Mouse (Mus musculus) intestine, embryonic 16.5 days (tissue): ENCODE data around the gene Mamld1. TPM values are rescaled to one million over a fixed set of nuclear protein-coding genes. Genes with fewer than 3 reads are reported as not detected.
A peak's percentile ranks its signal among the peaks of the same experiment; 100 is the strongest.
"Not testable (repeated sequence)": the region's sequence is repeated elsewhere in the genome, so short reads cannot be mapped to it uniquely, and the experiment has no call there.

ENCODE experiments used
- ATAC-seq: fragments of 200-750 bp; cut with Nextera tagmentation; 2 replicates; pipeline ENCODE4 v1.8.0; 2017; ENCODE audit warnings: moderate TSS enrichment, moderate library complexity
- H3K27ac ChIP-seq: fragments of 300-500 bp; sonication (generic); 2 replicates; pipeline ENCODE4 v1.5.1; 2014; ENCODE audit warnings: mild to moderate bottlenecking, low read length
- H3K27me3 ChIP-seq: fragments of 300-500 bp; sonication (generic); replicated peaks from 2 replicates; pipeline ENCODE4 v1.6.1; 2014; ENCODE audit warnings: low read length, control low read depth, mixed read lengths; ENCODE audit not compliant: control insufficient read depth, insufficient read depth
- H3K36me3 ChIP-seq: fragments of 300-500 bp; sonication (generic); 2 replicates; pipeline ENCODE4 v1.6.1; 2014; ENCODE audit warnings: low read length, control low read depth; ENCODE audit not compliant: control insufficient read depth, insufficient read depth
- H3K4me1 ChIP-seq: fragments of 300-500 bp; sonication (generic); 2 replicates; pipeline ENCODE4 v1.6.1; 2014; ENCODE audit warnings: low read length, control low read depth, mixed read lengths; ENCODE audit not compliant: control insufficient read depth, insufficient read depth
- H3K4me2 ChIP-seq: fragments of 300-500 bp; sonication (generic); 2 replicates; pipeline ENCODE4 v1.6.1; 2014; ENCODE audit warnings: low read depth, low read length, control low read depth
- H3K4me3 ChIP-seq: fragments of 300-500 bp; sonication (generic); 2 replicates; pipeline ENCODE4 v1.5.1; 2014; ENCODE audit warnings: mild to moderate bottlenecking, low read length
- H3K9ac ChIP-seq: fragments of 300-500 bp; sonication (generic); 2 replicates; pipeline ENCODE4 v1.6.1; 2014; ENCODE audit warnings: low read depth, low read length
- H3K9me3 ChIP-seq: fragments of 300-500 bp; sonication (generic); 2 replicates; pipeline ENCODE4 v1.6.1; 2016; ENCODE audit warnings: low read length, control low read depth; ENCODE audit not compliant: control insufficient read depth
- WGBS: fragments of 180-500 bp; shearing (Covaris S2); extraction: QIAGEN DNeasy Blood & Tissue Kit; methylation state at CpG from one replicate; pipeline ENCODE4 v1.1.7; 2014; 5-methylcytosine and 5-hydroxymethylcytosine counted together
- polyA plus RNA-seq: library from polyadenylated mRNA; unstranded; fragments of >200 nt; fragmentation: Nextera tagmentation; extraction: Ambion mirVana; gene quantifications from 2 replicates; pipeline ENCODE4 v1.2.1, GENCODE M21; 2015

Gene Mamld1
- 1.0 and 1.5 TPM in 2 replicates for polyA plus RNA-seq

DNA sequence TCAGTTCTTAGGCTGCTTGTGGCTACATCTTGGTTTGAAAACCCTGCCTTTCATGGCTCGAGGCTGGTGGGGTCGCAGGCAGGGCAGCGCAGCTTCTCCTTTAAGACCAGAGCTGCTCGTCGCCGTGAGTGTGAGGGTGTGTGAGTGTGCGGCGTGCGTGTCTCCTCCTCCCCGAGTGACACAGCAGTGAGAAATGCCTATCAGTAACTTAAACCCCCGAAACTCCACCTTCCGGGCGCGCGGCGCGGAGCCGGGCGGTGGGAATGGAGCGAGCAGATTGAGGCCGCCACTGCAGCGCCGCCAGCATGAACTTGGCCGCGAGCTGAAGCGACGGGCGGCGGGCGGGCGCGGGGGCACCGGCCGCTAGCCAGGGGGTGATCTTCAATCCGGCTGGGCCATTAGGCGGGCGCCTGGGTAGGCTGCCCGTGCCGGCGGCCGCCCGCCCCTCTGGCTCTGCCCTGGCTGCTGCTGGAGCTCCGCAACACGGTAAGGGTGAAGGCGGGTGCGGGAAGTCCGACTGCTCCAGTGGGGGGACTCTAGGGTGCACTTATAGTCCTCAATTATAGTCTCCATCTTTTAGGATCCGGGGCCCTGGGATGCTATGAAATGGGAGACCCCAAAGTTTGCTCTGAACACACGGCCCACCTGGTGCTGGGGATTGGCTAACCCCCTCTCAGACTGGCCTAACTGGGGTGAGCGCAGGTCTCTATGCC is at the start of gene Mamld1:
Gene Mamld1 (plus strand): TSS at position 393 of the 713 bp plus-strand sequence.
- H3K4me2 ChIP-seq: peak within 1 kb of the TSS; percentile 71

DNA sequence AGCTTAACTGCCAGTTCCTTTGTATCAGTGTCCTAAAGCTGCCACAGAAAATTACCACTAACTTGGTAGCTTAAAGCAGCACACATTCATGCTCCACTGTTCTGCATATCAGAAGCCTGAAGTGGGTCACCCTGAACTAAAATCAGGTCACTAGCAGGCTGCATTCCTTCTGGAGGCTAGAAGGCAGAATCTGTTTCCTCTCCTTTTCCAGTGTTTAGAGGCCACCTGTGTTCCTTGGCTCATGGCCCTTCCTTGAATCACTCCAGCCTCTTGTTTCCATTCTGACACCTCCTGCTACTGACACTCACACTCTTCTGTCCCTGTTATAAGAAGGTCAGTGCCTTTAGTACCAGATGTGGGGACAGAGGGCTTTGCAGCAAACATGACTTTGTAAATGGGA is 25.3 kb upstream of the Mamld1 start:
- no peak overlapping the region for H3K4me2 ChIP-seq
- H3K9me3 ChIP-seq: no peaks in the 10 kb centered on the region
- no peak for ATAC-seq
- no peak overlapping the region for H3K9ac ChIP-seq
- H3K4me3 ChIP-seq: no peak overlapping the region
- H3K27ac ChIP-seq: no peak overlapping the region
- H3K27me3 ChIP-seq: no peaks in the 10 kb centered on the region
- no peaks in the 10 kb centered on the region for H3K4me1 ChIP-seq
- no peaks in the 10 kb centered on the region for H3K36me3 ChIP-seq

More for the DNA sequence above, at the start of gene Mamld1:
- Histone ChIP-seq H3K36me3 (no peaks in the 10 kb centered on the region), H3K9ac (peak within 1 kb of the TSS; percentile 62), H3K4me1 (no peaks in the 10 kb centered on the region), H3K9me3 (no peaks in the 10 kb centered on the region), H3K27me3 (peaks cover 28% of the 10 kb centered on the region), H3K27ac (no peak within 1 kb of the TSS), H3K4me3 (peak within 1 kb of the TSS; percentile 55)
- WGBS: 15% methylated on average over 34 of the region's 50 CpGs
- peak; percentile 74 for ATAC-seq

DNA sequence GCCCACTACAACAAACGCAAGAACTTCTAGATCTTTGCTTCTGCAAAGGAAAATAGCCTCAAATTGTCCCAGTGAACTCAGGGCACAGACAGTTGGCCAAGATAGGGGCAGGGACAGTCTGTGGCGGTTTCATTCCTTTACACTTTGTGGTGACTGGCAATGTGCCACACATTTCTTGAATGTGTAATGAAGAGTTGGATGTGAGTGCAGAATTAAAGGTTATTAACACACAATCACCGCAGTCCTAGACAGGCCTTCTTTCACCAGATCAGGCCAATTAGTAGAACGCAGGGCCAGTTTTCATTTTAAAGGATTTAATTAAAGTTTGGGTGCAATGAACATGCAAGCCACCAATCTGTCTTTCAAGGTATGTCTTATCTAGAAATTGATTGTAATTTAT is 22.0 kb upstream of the Mamld1 start:
- no peak overlapping the region for H3K9ac ChIP-seq
- H3K27me3 ChIP-seq: 0 out of 2 replicates have a peak, but pooled peaks cover 4% of the 10 kb centered on the region
- H3K4me3 ChIP-seq: no peak overlapping the region
- no peaks in the 10 kb centered on the region for H3K9me3 ChIP-seq
- no peak overlapping the region for H3K4me2 ChIP-seq
- 86% methylated on average over 4 of the region's 4 CpGs for WGBS
- no peak overlapping the region for H3K27ac ChIP-seq
- no peaks in the 10 kb centered on the region for H3K36me3 ChIP-seq
- no peaks in the 10 kb centered on the region for H3K4me1 ChIP-seq
- ATAC-seq: no peak

DNA sequence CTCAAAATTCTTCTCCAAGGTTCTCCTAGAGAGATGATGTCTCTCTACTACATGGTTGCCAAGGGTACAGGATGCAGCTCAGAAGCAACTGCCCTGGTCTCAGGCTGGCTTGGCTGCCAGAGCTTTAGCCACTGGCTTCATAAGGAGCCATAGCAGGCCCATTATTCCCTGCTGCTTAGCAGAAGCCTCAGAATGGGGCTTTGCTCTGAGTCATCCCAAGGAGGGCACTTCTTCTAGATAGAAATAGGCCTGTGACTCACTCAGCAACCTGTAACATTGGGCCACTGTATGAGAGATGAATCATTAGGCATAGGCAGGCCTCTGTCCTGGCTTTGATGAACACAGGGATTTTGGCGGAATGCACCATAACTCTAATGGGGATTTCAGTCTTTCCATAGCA is 21.1 kb upstream of the Mamld1 start:
- not testable (repeated sequence) for H3K9me3 ChIP-seq, H3K36me3 ChIP-seq, H3K4me2 ChIP-seq, ATAC-seq, H3K27ac ChIP-seq, H3K4me3 ChIP-seq, H3K9ac ChIP-seq, H3K4me1 ChIP-seq, H3K27me3 ChIP-seq
- 95% methylated on average over 1 of the region's 1 CpGs for WGBS

DNA sequence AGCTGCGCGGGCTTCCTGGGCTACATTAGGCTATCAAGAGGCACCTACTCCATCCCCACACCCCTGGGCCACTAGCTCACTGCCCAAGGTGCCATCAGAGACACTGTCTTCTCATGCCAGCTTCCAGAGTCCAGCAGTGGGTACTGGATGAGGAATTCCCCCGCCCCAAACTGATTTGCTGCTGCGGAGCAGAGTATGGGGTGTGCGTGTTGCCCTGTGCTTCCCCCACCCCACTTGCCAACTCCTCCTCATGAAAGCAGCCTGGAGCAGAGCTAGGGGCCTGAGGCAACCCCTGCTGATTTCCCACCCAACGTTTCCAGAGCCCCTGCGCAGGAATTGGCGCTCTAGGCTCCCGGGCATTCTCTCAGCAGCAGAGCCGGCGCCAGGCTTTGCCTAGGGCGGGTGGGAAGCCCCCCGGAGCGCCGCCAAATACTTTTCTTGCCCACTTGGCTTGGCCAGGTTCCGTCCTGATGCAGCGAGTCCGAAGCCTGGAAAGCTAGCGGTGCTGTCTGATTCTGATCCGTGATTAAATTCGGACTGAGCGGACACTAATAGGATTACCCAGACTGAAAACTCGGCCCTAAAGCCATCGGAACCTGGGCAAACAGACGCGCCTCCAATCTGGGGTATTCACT is 738 bp downstream of the Mamld1 start:
- Histone ChIP-seq H3K4me1 (no peaks in the 10 kb centered on the region), H3K27me3 (peaks cover 28% of the 10 kb centered on the region), H3K36me3 (no peaks in the 10 kb centered on the region), H3K9me3 (no peaks in the 10 kb centered on the region), H3K27ac (no peak overlapping the region), H3K9ac (peak overlapping the region; percentile 62), H3K4me3 (peak overlapping the region; percentile 55), H3K4me2 (peak overlapping the region; percentile 71)
- ATAC-seq: no peak
- 12% methylated on average over 25 of the region's 26 CpGs for WGBS

DNA sequence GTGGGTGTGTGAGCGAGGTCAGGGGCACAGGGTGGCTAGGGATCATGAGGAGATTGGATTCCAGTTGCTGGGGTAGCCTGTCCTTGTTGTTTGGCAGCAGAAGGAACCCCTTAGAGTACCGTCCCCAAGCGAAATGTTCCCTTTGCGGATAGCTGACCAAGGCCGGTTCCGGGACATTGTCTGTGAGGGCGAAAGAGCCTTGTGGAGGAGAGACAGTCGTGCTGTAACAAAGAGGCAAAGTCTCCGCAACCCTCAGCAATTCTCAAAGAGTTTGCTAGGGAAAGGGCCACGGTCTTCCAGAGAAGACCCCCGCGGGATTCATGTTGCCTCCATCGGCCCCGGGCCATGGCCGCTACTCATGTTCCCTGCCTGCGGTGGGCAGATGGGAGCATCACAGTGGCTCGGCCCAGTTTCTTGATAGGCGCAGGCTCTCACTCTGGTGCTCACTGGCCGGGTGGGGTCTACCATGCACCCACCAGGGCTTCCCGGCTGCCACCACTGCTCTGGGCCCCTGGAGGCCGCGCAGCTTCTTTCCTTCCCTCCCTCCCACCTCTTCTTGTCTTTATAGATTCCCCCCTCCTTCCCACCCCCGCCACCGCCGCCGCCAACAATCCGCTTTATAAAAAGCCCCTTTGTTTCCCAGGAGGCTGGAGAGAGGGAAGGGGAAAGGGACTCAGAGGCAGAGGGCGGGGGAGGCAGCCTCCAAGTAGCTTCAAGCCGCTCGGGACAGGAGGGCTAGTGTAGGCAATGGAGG is 1.5 kb downstream of the Mamld1 start:
- WGBS: 28% methylated on average over 28 of the region's 30 CpGs
- peaks cover 28% of the 10 kb centered on the region for H3K27me3 ChIP-seq
- no peaks in the 10 kb centered on the region for H3K9me3 ChIP-seq
- no peak overlapping the region for H3K27ac ChIP-seq
- H3K4me1 ChIP-seq: no peaks in the 10 kb centered on the region
- ATAC-seq: peak; percentile 43
- no peaks in the 10 kb centered on the region for H3K36me3 ChIP-seq
- peak overlapping the region; percentile 62 for H3K9ac ChIP-seq
- peak overlapping the region; percentile 55 for H3K4me3 ChIP-seq
- H3K4me2 ChIP-seq: peak overlapping the region; percentile 71

DNA sequence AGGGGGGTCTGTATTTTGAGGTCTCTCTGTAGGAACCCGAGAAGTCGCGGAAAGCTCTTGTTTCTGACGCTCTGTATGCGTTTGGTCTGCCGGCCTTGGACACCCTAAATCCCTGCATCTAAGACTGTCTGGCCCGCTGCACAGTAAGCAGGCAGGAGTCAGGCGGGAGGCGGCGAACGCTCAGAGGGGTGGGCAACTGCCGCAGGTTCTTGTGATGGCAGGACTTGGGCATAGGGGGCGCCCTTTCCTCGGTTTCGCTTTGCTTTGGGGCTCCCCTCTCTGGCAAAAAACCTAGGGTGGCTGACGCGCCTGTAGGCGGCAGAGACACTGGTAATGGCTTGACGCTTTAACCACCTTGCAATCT is 2.0 kb downstream of the Mamld1 start:
- WGBS: 25% methylated on average over 19 of the region's 19 CpGs
- peak; percentile 29; the same call in 1 of the 2 replicates for ATAC-seq
- H3K9ac ChIP-seq: peak overlapping the region; percentile 62
- peak overlapping the region; percentile 71 for H3K4me2 ChIP-seq
- H3K27me3 ChIP-seq: peaks cover 28% of the 10 kb centered on the region
- no peaks in the 10 kb centered on the region for H3K36me3 ChIP-seq
- no peaks in the 10 kb centered on the region for H3K9me3 ChIP-seq
- H3K4me3 ChIP-seq: peak overlapping the region; percentile 55
- H3K4me1 ChIP-seq: no peaks in the 10 kb centered on the region
- H3K27ac ChIP-seq: no peak overlapping the region

DNA sequence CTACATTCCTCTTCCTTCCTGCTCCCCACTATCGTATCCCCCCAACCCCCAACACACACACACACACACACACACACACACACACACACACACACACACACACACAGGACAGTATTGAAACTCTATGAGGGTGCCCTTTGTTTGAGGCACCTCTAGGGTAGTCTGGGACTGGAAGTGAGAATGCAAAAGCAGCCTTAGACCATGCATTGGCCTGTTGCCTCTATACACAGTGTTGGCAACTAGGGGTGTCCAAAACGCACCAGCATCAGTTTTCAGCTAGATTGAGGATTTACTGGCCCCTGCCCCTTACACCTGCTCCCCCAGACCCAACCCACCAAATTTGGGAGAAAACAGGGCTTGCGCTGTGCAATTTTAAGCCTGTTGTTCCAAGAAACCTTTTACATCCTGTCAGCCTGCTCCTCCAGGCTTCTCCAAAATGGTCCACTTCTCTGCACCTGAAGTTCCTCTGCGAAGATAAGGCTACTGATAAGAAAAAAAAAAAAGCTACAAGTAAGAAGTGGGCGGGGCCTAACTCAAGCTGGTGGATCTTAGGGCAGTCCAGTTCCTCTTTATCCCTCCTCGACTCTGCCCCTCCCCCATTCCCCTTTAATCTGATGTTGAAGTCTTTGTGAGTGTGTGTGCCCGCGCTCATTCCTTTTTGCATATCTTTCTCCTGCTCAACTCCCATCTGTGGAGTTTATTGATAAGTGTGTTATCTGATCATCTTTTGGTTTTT is 2.6 kb downstream of the Mamld1 start:
- H3K4me2 ChIP-seq: peak overlapping the region; percentile 71
- peaks cover 28% of the 10 kb centered on the region for H3K27me3 ChIP-seq
- peak overlapping the region; percentile 55 for H3K4me3 ChIP-seq
- 41% methylated on average over 8 of the region's 8 CpGs for WGBS
- peak; percentile 21; the same call in 1 of the 2 replicates for ATAC-seq
- H3K9me3 ChIP-seq: no peaks in the 10 kb centered on the region
- H3K36me3 ChIP-seq: no peaks in the 10 kb centered on the region
- no peak overlapping the region for H3K27ac ChIP-seq
- no peak overlapping the region for H3K9ac ChIP-seq
- H3K4me1 ChIP-seq: no peaks in the 10 kb centered on the region

DNA sequence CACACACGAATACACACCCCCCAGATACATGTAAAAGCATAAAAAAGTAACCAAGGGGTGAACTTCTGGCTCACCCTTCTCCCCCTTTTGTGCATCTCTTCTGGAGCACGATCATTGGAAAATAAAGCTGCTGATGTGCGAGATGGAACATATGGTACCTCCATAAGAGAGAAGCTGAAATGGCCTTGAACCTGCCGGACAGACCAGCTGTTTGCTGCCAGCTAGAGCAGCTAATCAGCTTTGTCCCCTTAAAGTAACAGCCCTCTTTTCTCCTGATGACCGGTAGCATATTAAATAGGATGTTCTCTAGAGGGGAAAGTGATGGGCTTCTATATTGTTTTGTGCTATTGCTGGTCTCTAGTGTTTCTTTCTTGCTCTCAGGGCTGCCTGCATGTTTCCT is 3.2 kb downstream of the Mamld1 start:
- H3K4me2 ChIP-seq: no peak overlapping the region

More for the DNA sequence above, 3.2 kb downstream of the Mamld1 start:
- no peaks in the 10 kb centered on the region for H3K9me3 ChIP-seq
- no peak overlapping the region for H3K9ac ChIP-seq
- peaks cover 24% of the 10 kb centered on the region for H3K27me3 ChIP-seq
- no peaks in the 10 kb centered on the region for H3K36me3 ChIP-seq
- H3K4me3 ChIP-seq: no peak overlapping the region
- no peaks in the 10 kb centered on the region for H3K4me1 ChIP-seq
- no peak for ATAC-seq
- no peak overlapping the region for H3K27ac ChIP-seq
- WGBS: 52% methylated on average over 5 of the region's 5 CpGs
